Mouse (Mus musculus): ENCODE data around the gene Rhno1. TPM values are rescaled to one million over a fixed set of nuclear protein-coding genes. Genes with fewer than 3 reads are reported as not detected.

Gene Rhno1
- polyA plus RNA-seq, 1 experiment: 6.7 TPM

Other genes with a start within 250 kb of the Rhno1 start
- 91.2 and 113 TPM in 2 replicates for gene Tspan9, start 219.3 kb downstream of the Rhno1 start, polyA plus RNA-seq (2012; rRNA removed)
- 1.8 and 2.0 TPM in 2 replicates for gene Tead4, start 62.1 kb downstream of the Rhno1 start, polyA plus RNA-seq (2012; rRNA removed)
- 15.5 and 18.7 TPM in 2 replicates for gene Tulp3, start 7.1 kb downstream of the Rhno1 start, polyA plus RNA-seq (2012; rRNA removed)
- gene Foxm1, start 56 bp upstream of the Rhno1 start, polyA plus RNA-seq (2012; rRNA removed): 3.0 and 4.5 TPM in 2 replicates
- 0.18 and 0.20 TPM in 2 replicates for gene Tex52, start 12.5 kb upstream of the Rhno1 start, polyA plus RNA-seq (2012; rRNA removed)
- gene Gm44596, start 12.6 kb upstream of the Rhno1 start, polyA plus RNA-seq (2012; rRNA removed): not detected in 2 replicates
- gene Nrip2, start 36.4 kb upstream of the Rhno1 start, polyA plus RNA-seq (2012; rRNA removed): 7.5 and 8.2 TPM in 2 replicates
- gene Itfg2, start 62.0 kb upstream of the Rhno1 start, polyA plus RNA-seq (2012; rRNA removed): 19.1 and 23.0 TPM in 2 replicates
- gene Fkbp4, start 75.8 kb upstream of the Rhno1 start, polyA plus RNA-seq (2012; rRNA removed): 159 and 223 TPM in 2 replicates
- gene Pzp, start 163.8 kb upstream of the Rhno1 start, polyA plus RNA-seq (2012; rRNA removed): 1.4 and 4.0 TPM in 2 replicates
- gene A2ml1, start 218.7 kb upstream of the Rhno1 start, polyA plus RNA-seq (2012; rRNA removed): 17.2 and 17.6 TPM in 2 replicates